Mouse (Mus musculus) left cerebral cortex, postnatal 14 days (tissue): ENCODE results near the gene Tpst1. TPM values are rescaled to one million over a fixed set of nuclear protein-coding genes. Genes with fewer than 3 reads are reported as not detected.

ENCODE experiments used
- DNase-seq, 2 experiments: peaks; one replicate each; pipeline ENCODE4 v3.0.0; 2021 to 2022; ENCODE audit warnings: low spot score in 2 of 2, mixed read lengths in 1 of 2
- intact Hi-C: fragments of 180-260 bp; cut with DNase I; formaldehyde crosslinking; loops from one replicate; pipeline ENCODE4 v1.15.1; 2025
- total RNA-seq, 2 experiments: library from RNA; stranded (reverse); gene quantifications; 2 replicates each; pipeline ENCODE4 v1.2.3; 2021

The Tpst1 gene
- total RNA-seq, 2 experiments from 2014 or later: 36.1 to 40.8 TPM

GRCm38 (mm10) chr5:130171423-130171954 is 98.4 kb downstream of the Tpst1 start, which contains the start of gene Rabgef1:
Gene Rabgef1 (plus strand): TSS chr5:130171798.
- intact Hi-C loops: loop anchor here (5.0 kb wide), 1 partner anchor 51 kb away; no protein-coding TSS in a partner anchor
- DNase-seq: peak; percentile 91 to 92

DNA sequence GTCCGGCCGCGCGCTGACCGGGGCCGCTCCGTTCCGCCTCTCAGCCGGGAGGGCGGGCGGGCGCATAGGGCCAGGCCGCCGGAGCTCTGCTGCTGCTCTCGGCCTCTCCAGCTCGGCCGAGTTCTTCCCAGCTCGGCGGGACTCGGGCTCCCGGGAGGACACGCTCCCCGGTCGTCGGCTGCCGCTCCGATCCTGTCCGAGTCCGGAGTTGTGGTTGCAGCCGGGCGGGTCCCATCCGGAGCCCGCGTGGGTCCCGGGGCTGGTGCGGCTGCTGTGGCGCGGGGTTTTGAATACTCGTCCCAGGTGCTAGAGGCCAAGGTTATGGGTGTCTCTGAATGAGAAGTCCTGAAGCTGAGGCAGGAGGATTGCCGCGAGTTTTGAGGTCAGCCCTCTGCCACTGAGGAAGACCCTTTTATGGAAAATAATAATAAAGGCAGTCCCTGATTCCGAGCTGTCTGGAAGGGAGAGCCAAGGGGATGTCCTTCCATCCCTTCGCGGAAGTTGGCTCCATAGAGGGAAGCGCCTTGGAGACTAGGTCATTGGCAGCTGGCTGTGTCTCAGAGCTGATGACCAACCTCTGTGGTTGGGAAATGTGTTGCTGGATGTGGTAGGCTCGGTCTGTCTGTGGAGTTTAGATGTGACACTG is 99.0 kb downstream of the Tpst1 start:
- DNase-seq: peak; percentile 11 to 15
- intact Hi-C loops: loop anchor here (5.0 kb wide), 1 partner anchor 50 kb away; no protein-coding TSS in a partner anchor

- intact Hi-C loops: loop anchor here (5.0 kb wide), 1 partner anchor 49 kb away; no protein-coding TSS in a partner anchor
These were observed 99.9 kb downstream of the Tpst1 start for GRCm38 (mm10) chr5:130173012-130173411.

GRCm38 (mm10) chr5:130177871-130178270 is 104.7 kb downstream of the Tpst1 start:
- no peak for DNase-seq
- intact Hi-C loops: no loop called here

More at GRCm38 (mm10) chr5:130173012-130173411, 99.9 kb downstream of the Tpst1 start:
- DNase-seq: no peak

DNA sequence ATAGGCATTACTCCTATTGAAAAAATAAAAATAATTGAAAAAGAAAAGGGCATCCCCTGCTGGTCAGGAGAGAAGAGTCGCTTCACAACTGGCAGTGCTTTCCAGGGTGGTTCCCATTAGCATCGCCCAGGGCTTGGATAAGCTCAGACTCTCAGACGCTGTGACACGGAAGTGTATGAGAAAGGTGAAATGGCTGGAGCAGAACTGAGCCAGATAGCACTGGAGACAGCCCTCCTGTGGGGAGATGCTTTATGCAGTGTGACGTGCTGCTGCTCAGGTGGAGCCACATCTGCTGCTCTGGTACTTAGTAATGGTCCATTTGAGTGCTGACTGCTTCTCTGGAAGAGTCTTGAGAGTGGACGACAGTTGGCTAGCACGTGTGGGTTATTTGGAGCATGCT is 107.2 kb downstream of the Tpst1 start:
- no peak for DNase-seq
- intact Hi-C loops: no loop called here

- no peak for DNase-seq
- intact Hi-C loops: no loop called here
These were observed 108.8 kb downstream of the Tpst1 start for GRCm38 (mm10) chr5:130181740-130182540.

DNA sequence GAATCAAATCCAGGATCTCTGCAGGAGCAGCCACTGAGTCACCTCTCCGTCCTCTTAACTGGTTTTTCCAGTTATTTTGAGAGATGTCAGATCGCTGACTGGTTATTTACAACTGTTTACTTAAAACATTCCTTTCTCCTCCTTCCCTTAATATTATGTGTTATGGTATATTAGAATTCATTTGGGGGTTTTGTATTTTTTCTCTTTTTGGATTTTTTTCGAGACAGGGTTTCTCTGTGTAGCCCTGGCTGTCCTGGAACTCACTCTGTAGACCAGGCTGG is 109.4 kb downstream of the Tpst1 start:
- intact Hi-C loops: no loop called here
- no peak for DNase-seq

- no peak for DNase-seq
- intact Hi-C loops: no loop called here
These were observed 111.2 kb downstream of the Tpst1 start for GRCm38 (mm10) chr5:130184193-130184856.

DNA sequence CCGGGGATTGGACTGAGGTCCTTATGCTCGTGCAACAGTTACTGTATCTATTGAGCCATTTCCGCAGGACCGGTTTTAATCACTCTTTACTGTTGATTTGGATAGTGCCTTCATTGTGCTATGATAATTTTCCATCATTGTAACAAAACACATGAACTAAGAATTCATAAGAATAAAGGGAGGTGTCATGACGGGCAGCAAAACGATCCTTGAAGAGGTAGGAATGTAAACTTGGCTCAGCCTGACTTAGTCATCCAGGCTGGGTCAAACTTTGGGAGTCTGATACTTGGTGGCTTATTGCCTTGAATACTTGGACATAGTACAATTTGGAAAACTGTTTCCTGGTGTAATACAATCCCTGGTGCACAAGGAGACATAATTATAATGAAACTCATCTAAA is 112.2 kb downstream of the Tpst1 start:
- intact Hi-C loops: no loop called here
- DNase-seq: no peak

Other genes with a start within 250 kb of the Tpst1 start
- 10 to 100 TPM; 19.0 to 24.0 TPM for gene Sumf2, start 226.3 kb upstream of the Tpst1 start, total RNA-seq
- 100 to 1,000 TPM; 413 to 428 TPM for gene Chchd2, start 185.9 kb upstream of the Tpst1 start, total RNA-seq
- 1 to 10 TPM; 4.0 to 4.4 TPM for gene Zbed5, start 177.6 kb upstream of the Tpst1 start, total RNA-seq
- gene Phkg1, start 174.8 kb upstream of the Tpst1 start, total RNA-seq: 10 to 100 TPM; 10.5 to 10.9 TPM
- gene Nupr1l, start 164.8 kb upstream of the Tpst1 start, total RNA-seq: 1 to 10 TPM; 1.8 to 3.4 TPM
- gene Vkorc1l1, start 131.4 kb upstream of the Tpst1 start, total RNA-seq: 10 to 100 TPM; 48.6 to 53.5 TPM
- 10 to 100 TPM; 12.4 to 12.9 TPM for gene Gusb, start 70.3 kb upstream of the Tpst1 start, total RNA-seq
- 10 to 100 TPM; 14.7 to 19.8 TPM for gene Asl, start 44.1 kb upstream of the Tpst1 start, total RNA-seq
- gene Crcp, start 44.0 kb upstream of the Tpst1 start, total RNA-seq: 10 to 100 TPM; 30.1 to 33.7 TPM
- gene Kctd7, start 71.5 kb downstream of the Tpst1 start, total RNA-seq: 10 to 100 TPM; 12.1 to 14.5 TPM
- gene Rabgef1, start 98.5 kb downstream of the Tpst1 start, total RNA-seq: 10 to 100 TPM; 43.8 to 47.2 TPM
- gene Tmem248, start 143.8 kb downstream of the Tpst1 start, total RNA-seq: 10 to 100 TPM; 35.4 to 46.8 TPM
- gene Sbds, start 182.2 kb downstream of the Tpst1 start, total RNA-seq: 10 to 100 TPM; 61.0 to 61.4 TPM
- gene Tyw1, start 182.3 kb downstream of the Tpst1 start, total RNA-seq: 10 to 100 TPM; 15.2 to 17.2 TPM